Mouse (Mus musculus) layer of hippocampus, adult 18-20 months (tissue): ENCODE measurements around the gene Serpine1. TPM values are rescaled to one million over a fixed set of nuclear protein-coding genes. Genes with fewer than 3 reads are reported as not detected.

Experiments used
- DNase-seq, 2 experiments: peaks; one replicate each; pipeline ENCODE4 v3.0.0; 2022; ENCODE audit warnings: low spot score in 2 of 2
- total RNA-seq, 2 experiments: library from RNA; stranded (reverse); gene quantifications; 2 replicates each; pipeline ENCODE4 v1.2.3; 2021

Gene Serpine1
- total RNA-seq, 2 experiments from 2014 or later: 0.40 to 0.94 TPM

DNA sequence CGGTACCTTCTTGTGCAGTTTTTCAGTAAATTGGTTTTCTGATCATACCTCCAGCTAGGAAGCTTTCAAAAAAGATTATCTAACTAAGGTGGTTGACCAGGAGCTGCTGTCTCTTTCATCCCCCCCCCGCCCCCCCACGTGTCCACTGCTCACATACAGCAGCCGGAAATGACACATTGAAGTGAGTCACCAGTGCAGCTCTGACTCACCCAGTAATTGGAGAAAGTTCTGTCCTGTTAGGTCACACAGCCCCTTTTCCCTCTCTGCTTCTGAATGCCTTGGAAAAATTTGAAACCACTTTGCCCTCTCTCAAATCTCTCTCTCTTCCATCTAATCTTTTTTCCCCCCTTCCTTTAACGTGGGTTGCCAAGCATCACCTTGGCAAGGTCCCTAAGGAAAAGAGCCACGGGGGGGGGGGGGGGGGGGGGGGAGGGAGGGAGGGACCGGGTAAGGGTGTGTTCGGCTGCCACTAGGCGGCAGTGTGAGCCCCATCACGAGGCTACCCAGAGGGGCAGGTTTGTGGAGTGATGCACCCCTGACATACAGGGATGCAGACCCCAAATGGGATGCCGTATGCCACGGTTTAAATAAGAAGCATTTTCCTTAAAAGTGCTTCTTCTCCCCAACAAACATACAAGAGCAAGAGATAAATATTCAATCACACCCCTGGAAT, 10.1 kb downstream of the Serpine1 start:
- DNase-seq: peak in 1 of 2 experiments; percentile 51

DNA sequence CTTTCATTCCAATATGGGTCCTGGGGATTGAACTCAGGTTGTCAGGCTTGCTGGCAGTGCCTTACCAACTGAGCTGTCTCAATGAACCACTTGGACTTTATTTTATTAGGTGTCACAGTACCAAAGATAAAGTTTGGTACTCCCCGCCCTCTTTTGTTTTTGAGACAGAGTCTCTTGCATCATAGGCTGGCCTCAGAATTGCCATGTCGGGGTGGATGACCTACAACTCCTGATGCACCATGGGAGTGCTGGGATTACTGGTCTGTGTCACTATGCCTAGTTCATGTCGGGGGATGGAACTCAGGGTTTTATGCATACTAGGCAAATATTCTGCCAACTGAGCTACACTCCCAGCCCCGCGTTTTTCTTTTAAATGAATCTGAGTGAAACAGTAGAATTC, 17.2 kb downstream of the Serpine1 start:
- DNase-seq: no peak

DNA sequence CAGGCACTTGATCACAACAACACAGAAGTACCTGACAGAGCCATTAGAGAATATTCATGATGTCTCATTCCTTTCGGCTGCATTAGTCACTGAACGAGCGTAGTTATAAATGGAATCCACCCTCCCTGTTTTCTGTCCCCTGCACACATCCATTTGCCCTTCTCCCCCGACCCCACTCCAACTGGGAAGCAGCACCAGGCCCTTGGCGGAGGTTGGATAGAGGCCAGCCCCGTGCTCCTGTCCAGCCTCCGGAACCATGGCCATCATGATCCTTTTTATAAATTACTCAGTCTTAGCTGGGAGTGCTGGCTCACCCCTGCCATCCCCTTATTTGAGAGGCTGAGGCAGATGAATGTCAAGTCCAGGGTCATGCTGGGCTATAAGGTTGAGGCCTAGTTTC, 17.8 kb downstream of the Serpine1 start:
- DNase-seq: no peak

DNA sequence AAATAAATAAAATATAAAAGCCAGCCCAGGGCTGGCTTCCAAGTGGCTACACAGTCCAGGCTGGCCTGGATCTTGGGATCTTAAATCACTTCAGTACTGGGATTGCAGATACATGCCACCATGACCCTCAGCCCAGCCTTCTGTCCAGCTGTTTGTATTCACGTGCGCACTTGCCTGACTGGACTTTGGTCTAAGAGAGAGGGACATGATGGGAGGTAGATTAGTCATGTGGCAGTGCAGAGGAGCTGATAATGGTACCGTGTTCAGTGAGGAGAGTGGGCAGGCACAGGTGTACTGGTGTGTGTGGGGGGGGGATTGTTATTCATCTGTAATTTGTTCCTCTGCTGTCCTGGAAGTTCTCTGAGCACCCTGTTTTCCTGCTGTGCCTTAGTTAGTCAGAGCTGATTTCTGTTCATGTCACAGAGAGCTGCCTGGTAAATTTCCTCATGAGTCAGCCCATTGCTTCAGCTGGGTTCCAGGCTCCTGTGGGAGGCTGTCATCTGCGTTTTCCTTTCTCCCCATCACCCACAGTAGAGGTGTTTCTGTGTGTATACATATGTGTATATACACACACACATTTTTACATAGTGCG, 20.1 kb downstream of the Serpine1 start:
- DNase-seq: peak; percentile 76 to 81

DNA sequence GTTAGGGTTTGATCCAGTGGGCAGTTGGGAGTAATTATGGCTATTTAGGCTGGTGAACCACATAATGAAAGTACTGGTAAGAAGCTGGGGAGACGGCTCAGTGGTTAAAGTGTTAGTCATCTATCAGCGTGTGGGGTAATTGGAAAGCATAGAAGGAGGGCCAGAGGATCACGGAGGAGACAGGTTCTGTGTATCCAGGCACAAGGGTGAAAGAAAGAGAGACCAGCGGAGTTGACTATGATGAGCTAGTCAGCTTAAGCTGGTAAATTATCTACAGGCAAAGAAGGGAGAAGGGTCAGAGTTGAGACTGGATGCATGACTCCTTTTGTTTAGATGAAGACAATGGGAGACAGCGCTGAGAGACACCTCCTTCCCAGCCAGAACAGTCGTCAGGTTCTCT, 20.9 kb downstream of the Serpine1 start:
- no peak for DNase-seq

DNA sequence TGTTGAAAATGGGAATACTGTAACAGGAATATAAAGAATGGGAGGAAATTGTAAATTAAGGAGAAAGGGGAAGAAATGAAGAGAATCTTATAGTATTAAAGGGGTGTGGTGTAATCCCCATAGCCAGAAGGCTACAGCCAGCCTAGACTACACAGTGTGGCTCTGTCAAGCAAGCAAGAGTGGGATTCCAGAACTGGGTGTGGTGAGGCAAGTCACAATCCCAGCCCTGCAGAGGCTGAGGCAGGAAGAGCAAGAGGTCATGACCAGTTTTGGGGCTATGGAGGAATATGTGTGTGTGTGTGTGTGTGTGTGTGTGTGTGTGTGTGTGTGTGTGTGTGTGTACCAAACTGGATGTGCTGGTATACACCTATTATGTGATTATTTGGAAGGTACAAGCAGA, 25.1 kb downstream of the Serpine1 start:
- no peak for DNase-seq

DNA sequence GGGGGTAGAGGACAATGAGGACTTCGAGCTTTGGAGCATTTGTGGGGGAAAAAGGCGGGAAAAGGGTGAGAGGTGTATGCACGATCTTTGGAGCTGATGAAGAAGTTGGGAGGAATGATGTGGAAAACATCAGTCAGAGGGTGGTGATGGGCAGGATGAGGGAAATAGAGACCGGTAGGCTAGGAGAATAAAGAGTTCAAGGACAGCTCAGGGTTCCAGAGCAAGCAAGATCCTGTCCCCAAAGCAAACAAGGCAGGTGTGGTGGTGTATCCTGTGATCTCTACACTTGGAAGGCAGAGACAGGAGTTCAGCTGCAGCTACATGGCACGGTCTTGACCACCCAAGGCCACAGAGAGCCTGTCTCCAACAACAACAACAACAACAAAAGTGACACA, 25.7 kb downstream of the Serpine1 start:
- no peak for DNase-seq

DNA sequence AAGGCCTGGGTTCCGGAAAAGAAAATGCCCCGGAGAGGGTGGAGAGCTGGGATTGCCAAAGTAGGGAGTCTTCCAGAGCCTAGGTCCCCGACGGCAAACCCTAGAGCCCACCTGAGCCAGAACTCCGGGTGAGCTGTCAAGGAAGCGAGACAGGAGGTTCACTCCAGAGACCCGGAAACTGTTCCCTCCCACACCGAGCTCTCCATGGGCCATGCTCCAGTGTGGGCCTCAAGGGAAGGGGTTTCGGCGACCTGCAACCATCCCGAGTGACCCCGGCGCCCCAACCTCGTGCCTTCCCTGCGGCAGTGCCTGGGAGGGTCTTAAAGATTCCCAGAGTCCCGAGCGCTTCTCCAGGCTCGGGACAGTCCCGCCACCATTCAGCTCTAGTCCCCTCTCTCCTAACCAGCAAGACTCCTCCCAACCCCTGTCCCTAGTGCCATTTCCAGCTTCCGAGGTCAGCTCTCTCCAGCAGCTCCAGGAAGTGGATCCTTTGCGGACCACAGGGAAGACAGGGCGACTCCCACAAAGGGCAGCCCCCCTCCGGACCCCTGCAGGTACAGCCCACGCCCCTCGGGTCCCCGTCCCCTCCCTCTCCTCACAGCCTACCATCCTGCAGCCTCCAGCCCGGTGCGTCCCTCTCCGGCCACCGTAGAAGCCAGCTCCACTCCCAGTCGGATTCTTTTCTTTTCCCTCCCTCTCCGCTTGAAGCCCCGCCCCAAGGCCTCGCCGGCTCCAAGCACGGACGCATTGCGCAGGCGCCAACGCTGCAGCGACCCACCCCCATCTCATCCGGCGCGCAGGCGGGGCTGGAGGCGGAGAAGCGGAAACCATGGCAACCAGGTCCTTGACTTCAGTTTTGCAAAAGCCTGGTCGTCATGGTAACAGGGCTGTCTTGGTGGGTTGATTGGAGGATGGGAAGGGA, 26.4 kb downstream of the Serpine1 start, which contains the start of gene Ap1s1:
TSS of gene Ap1s1 (minus strand) at position 734 of the 922 bp plus-strand sequence.
- peak; percentile 98 to 99 for DNase-seq

DNA sequence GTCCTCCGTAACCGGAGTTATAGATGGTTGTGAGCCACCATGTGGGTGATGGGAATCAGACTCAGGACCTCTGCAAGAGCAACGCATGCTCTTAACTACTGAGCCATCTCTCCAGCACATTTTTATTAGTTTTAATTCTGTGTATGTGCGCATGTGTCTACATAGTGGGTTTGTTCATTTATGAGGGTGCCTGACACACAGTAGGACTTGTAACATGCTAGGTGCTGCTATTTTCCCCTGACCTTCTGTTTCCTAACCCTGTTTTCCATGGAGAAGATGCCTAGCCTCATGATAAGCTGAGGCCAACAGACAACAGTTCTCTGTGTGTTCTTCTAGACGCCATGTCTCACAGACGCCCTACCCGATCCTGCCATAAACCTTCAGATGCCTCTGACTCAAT, 28.1 kb downstream of the Serpine1 start:
- no peak for DNase-seq

DNA sequence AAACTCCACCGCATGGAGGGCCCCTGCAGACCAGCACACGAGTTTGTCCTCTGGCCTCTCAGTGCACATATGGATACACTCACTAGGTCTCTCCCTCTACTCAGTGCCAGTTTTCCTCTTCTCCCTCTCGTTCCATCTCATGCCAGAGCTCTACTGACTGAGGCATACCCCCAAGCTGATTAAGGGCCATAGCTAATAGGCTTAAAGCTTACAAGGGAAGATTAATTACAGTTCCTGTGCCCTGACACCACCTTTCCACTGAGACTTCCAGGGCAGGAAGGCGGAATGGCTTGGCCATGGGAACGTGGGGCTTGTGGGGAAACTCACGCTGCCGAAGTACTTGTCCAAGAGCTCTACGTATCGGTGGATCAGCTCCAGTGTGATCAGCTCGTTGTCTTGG, 30.6 kb downstream of the Serpine1 start:
- DNase-seq: no peak

DNA sequence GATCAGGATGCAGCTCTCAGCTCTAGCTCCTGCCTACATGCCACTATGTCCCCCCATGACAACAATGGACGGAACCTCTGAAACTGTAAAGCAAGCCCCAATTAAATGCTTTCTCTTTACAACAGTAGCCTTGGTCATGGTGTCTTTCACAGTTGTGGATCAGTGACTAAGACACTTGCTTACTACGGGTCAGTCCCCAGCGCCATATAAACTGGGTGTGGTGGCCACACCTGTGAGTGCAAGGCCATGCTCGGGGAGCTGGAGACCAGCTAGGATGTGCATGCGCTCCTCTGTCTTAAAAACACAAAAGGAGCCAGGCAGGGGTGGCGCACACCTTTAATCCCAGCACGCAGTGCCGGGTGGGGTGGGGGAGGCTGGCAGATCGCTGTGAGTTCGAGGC, 32.6 kb downstream of the Serpine1 start:
- DNase-seq: no peak

DNA sequence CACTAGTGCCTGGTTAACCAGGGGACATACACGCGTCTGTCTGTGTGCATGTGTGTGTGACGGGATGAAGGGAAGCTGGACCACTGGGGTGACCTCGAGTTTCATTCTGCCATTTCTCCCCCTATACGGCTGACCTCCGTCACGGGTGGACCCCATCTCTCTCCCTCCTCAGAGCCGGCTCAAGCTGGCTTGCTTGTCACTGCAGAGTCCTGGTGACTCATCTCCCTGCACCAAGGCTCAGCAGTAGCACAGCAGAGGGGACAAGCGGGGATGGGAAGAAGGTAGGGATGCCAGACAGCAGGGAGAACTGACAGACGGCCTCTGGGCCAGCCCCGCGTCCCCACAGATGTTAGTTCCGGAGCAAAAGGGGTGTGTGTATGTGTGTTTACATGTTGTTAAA, 35.9 kb downstream of the Serpine1 start:
- DNase-seq: no peak

DNA sequence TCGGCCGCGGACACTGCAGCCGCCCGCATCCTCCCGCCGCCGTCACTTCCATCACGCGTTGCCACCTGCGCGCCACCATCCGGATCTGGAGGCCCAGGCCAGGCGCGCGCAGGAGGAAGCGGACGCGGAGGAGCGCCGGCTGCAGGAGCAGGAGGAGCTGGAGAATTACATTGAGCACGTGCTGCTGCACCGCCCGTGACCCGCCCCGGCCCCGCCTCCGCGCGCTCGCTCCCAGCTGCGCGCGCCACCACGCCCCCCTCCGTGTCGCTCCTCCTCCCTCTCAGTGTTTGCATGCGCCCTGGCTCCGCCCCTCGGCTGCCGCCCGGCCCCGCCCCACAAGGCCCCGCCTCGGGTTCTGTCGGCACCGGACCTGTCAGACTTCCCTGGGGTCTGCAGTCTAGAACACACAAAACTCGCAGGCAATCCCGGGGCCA, 39.4 kb downstream of the Serpine1 start:
- DNase-seq: peak; percentile 80 to 86

DNA sequence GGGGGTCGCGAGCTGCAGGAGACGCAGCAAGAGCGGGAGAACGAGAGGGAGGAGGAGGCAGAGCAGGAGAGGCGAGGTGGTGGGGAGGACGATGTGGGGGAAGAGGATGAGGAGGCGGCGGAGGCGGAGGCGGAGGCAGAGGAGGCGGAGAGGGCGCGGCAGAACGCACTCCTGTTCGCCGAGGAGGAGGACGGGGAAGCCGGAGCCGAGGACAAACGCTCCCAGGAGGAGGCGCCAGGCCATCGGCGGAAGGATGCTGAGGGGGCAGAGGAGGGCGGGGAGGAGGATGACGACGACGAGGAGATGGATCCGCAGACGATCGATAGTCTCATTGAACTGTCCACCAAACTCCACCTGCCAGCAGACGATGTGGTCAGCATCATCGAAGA, 40.0 kb downstream of the Serpine1 start:
- DNase-seq: peak; percentile 67

DNA sequence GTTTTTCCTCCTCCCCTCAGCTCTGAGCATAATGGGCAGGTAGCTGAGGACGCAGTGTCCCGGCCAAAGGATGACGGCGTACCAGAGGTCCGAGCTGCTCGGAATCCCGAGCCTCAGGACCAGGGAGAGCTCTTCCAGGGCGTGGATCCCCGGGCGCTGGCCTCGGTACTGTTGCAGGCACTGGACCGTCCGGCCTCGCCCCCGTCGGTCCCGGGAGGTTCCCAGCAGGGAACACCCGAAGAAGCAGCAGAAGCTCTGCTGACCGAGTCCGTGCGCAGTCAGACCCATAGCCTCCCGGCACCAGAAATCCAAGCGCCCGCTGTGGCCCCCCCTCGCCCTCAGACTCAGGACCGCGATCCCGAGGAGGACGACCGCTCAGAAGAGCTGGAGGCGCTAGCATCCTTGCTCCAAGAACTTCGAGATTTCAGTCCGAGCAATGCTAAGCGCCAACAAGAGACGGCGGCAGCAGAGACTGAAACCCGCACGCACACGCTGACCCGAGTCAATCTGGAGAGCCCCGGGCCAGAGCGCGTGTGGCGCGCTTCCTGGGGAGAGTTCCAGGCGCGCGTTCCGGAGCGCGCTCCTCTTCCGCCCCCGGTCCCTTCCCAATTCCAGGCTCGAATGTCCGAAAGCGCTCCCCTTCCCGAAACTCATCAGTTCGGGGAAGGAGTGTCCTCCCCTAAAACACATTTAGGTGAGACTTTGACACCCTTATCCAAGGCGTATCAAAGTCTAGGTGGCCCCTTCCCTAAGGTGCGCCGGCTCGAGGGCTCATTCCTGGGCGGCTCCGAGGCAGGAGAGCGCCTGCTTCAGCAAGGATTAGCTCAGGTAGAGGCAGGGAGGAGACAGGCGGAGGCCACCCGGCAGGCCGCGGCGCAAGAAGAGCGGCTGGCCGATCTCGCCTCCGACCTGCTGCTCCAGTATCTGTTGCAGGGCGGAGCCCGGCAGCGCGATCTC, 40.7 kb downstream of the Serpine1 start:
- DNase-seq: peak in 1 of 2 experiments; percentile 32

DNA sequence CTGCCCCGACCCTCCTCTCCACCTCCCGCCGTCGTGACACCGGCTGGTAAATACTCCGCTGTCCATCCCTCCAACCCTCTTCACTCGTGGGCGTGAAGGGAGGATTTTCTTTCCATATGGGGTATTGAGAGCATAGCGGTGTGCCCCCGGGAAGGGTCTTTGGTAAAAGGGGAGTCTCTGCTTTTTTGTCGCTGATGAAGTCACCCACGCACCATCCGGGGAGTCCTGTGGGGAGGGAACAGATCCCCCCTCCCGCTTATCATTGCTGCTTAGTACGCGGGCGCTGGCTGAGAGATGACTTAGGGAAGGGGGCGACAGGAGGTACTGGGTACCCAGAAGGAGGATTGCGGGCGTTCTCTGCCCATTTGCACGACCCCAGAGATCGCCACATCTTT, 41.7 kb downstream of the Serpine1 start:
- DNase-seq: peak; percentile 57 to 81

DNA sequence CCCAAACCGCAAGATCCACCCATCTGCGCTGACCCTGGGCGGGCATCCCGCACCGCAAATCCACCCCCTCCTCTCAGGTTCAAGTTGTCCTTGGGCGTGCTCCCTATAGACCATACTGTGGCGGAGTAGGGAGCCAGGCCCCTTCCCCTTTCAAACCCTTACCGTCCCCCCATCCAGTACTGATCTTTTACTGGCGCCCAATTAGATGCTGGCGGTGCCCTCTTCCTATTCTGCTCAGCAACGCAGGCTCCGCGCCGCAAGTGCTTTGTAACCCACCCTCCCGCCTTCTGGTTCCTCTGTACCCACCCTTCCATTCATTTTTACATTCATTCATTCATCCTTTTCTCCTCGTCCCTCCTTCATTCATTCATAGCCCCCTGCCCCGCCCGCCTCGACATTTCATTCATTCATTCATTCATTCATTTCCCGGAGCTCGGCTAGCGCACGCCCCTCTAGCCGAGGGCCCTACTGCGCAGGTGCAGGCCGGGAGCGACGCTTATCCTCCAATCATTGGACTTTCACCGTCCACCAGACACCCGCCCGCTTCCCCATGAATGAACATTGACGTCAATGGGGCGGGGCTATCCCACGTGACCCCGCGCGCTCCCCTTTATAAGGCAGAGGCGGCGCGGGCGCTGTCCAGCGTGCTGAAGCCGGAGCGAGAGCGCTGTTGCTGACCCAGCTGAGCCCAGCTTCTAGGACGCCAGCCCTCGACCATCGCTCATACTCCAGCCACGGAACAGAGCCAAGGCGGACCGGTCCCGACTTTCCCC, 42.2 kb downstream of the Serpine1 start:
- DNase-seq: peak; percentile 93 to 96

DNA sequence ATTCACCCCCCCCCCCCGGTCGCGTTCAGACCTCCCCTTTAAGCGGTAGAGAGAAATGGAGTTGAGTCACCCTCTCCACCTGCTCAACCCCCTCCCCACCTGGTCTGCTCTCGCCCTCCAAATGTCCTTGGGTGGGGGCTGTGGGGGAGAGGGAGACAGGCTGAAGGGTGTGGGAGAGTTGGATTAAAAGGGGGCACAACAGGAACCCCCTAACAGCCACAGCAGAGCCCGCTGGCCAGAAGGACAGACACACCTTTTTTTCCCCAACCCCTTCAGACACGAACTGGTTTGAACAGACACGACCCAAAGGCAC, 42.8 kb downstream of the Serpine1 start:
- DNase-seq: no peak

DNA sequence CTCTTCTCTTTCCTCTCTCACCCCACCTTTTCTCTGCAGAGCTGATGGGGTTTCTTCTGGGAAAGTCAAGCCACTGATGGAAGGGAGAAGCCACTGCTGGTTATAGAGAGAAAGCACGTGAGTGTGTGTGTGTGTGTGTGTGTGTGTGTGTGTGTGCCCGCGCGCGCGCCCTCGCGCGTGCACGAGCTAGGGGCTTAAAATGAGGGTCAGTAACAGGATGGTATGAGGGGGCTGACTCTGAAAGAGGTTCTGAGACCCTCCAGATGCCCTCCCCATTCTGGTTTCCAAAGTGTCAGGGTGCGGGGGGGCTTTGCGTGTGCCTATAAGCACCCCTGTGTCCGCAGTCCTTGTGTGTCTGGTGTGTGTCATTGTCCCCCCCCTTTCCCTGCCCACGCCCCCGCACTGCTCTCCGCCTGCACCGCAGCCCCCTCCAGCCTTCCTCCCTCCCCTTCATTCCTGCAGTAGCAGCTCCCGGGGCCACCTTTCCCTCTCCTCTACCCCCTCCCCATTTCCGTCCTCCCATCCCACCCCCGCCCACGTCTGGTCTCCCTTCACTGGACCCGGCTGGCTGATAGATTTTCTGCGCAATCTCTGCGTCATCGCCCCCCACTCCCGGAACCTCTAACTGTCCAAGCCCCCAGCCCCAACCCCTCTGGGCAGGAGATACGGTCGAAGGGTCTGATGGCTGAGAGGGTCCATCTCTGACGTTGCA, 43.4 kb downstream of the Serpine1 start:
- no peak for DNase-seq

DNA sequence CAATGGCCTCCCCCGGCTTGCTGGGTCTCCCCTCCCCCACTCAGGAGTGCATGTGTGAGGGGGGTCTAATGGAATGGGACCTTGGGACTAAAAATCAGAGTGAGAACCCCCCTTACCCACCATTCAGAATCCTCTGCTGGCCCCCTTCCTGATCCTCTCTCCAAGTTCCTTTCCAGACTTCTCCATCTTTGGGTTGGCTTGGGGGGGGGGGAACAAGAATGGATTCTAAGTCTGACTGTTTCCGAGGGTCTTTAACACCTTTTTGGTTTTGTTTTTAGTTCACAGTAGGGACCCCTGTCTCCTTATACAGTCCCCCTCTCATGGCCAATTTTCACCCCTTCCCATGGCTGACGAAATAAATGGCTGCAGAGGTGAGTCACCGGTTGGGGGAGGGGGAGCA, 46.0 kb downstream of the Serpine1 start, which contains the start of gene Vgf:
TSS of gene Vgf (plus strand) at position 301 of the 400 bp plus-strand sequence.
- DNase-seq: no peak
